Mouse (Mus musculus) brain, embryonic 14.5 days (tissue): ENCODE measurements around the gene Crnkl1.

Experiments used
- CTCF ChIP-seq: fragments of 200-500 bp; IDR thresholded peaks from 2 replicates; pipeline ENCODE4 v1.5.1; 2012; ENCODE audit warnings: inconsistent platforms, mild to moderate bottlenecking, moderate library complexity, borderline replicate concordance; ENCODE audit not compliant: insufficient read depth, insufficient read length; ENCODE audit errors: extremely low read depth
- POLR2A ChIP-seq: fragments of 200-500 bp; IDR thresholded peaks from 2 replicates; pipeline ENCODE4 v1.6.1; 2012; ENCODE audit warnings: mild to moderate bottlenecking, inconsistent platforms, borderline replicate concordance; ENCODE audit not compliant: poor library complexity, insufficient read depth, insufficient read length, severe bottlenecking; ENCODE audit errors: extremely low read depth

GRCm38 (mm10) chr2:145950239-145950638 is 15.4 kb upstream of the Crnkl1 start:
- no peak for TF ChIP-seq CTCF
- TF ChIP-seq POLR2A, result no peak
